20 mouse cellular contexts compared by ENCODE assay signal in the genomic region with DNA sequence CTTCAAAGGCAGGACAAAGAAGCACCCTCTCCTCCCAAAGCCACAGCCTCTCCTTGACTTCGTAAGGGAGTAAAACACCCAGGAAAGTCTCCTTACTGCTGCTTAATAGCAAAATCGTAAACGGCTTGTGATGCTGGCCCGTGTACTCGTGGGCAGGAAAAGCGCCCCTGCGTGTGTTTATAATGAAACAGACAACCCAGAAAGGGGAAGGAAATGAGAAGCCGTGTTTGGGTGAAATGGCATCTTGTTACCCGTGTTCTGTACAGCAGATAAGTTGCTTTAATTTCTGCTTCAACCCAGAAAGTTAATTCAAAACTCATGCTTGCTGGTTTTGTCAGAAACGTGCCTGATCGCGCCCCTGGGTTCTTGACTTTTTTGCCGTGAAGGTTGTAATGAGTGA.
DNase-seq lines count a peak whose midpoint lies in the region; ATAC-seq and TF ChIP-seq lines count a peak whose summit lies in the region.
"Had no signal": no experiment of that assay in that cellular context is flagged by ENCODE, and none has a peak within 500 bp of the region (broad histone marks: within the 10 kb centered on the region; RNA-seq: fewer than 3 reads in every experiment).

No protein-coding gene starts in this region.

- no peaks in the 10 kb centered on the region for H3K9me3 ChIP-seq in limb, embryonic 12.5 days
- no peaks in the 10 kb centered on the region for H3K9me3 ChIP-seq in limb, embryonic 10.5 days (replicated peaks)
- H3K9me3 ChIP-seq in intestine, postnatal 0 days (ENCODE audit: control insufficient read depth): no peaks in the 10 kb centered on the region
- no peaks in the 10 kb centered on the region for H3K9me3 ChIP-seq in hindbrain, embryonic 10.5 days
- H3K9me3 ChIP-seq: embryonic facial prominence, embryonic 15.5 days; forebrain, embryonic 10.5 days; intestine, embryonic 15.5 days had no signal

- H3K4me3 ChIP-seq in limb, embryonic 12.5 days (replicated peaks): no peak overlapping the region
- H3K4me3 ChIP-seq in limb, embryonic 10.5 days: no peak overlapping the region
- H3K4me3 ChIP-seq in intestine, postnatal 0 days (ENCODE audit: low read depth, low read length): no peak overlapping the region
- H3K4me3 ChIP-seq in hindbrain, embryonic 10.5 days: no peak overlapping the region
- H3K4me3 ChIP-seq: embryonic facial prominence, embryonic 15.5 days; erythroblast, embryonic 14.5 days; forebrain, embryonic 10.5 days; gastrocnemius, adult 2 months; heart, embryonic 13.5 days; intestine, embryonic 15.5 days had no signal

- peaks cover 10% of the 10 kb centered on the region for H3K4me1 ChIP-seq in limb, embryonic 12.5 days (replicated peaks)
- peaks cover 14% of the 10 kb centered on the region for H3K4me1 ChIP-seq in limb, embryonic 10.5 days
- no peaks in the 10 kb centered on the region for H3K4me1 ChIP-seq in intestine, postnatal 0 days (replicated peaks; ENCODE audit: control insufficient read depth, insufficient read depth, low read length)
- H3K4me1 ChIP-seq in hindbrain, embryonic 10.5 days (replicated peaks): no peaks in the 10 kb centered on the region
- H3K4me1 ChIP-seq: forebrain, embryonic 10.5 days; heart, embryonic 13.5 days; intestine, embryonic 15.5 days had no signal

- no peaks in the 10 kb centered on the region for H3K36me3 ChIP-seq in limb, embryonic 12.5 days
- H3K36me3 ChIP-seq in limb, embryonic 10.5 days: no peaks in the 10 kb centered on the region
- no peaks in the 10 kb centered on the region for H3K36me3 ChIP-seq in intestine, postnatal 0 days (ENCODE audit: control insufficient read depth, insufficient read depth)
- no peaks in the 10 kb centered on the region for H3K36me3 ChIP-seq in hindbrain, embryonic 10.5 days
- H3K36me3 ChIP-seq: embryonic facial prominence, embryonic 15.5 days; forebrain, embryonic 10.5 days; heart, embryonic 13.5 days; intestine, embryonic 15.5 days had no signal

- DNase-seq in limb, embryonic 10.5 days (ENCODE audit: low spot score): no peak
- no peak for DNase-seq in hindbrain, embryonic 10.5 days (ENCODE audit: low spot score)
- DNase-seq: adrenal gland, adult 8-10 months; cerebellum, adult 11-12 months; cerebellum, adult 9-10 months; cerebellum, postnatal 25 days; gastrocnemius, adult 2 months; gastrocnemius, postnatal 25 days; heart, postnatal 4 days had no signal

- no peak overlapping the region for H3K27ac ChIP-seq in limb, embryonic 12.5 days
- no peak overlapping the region; the same call in 1 of the 2 replicates for H3K27ac ChIP-seq in limb, embryonic 10.5 days
- no peak overlapping the region for H3K27ac ChIP-seq in intestine, postnatal 0 days (ENCODE audit: low read depth, low read length)
- no peak overlapping the region for H3K27ac ChIP-seq in hindbrain, embryonic 10.5 days
- H3K27ac ChIP-seq: embryonic facial prominence, embryonic 15.5 days; forebrain, embryonic 10.5 days; gastrocnemius, adult 2 months; heart, embryonic 13.5 days; hindbrain, embryonic 14.5 days; intestine, embryonic 15.5 days had no signal

- H3K27me3 ChIP-seq in limb, embryonic 12.5 days: no peaks in the 10 kb centered on the region; the same call in 1 of the 2 replicates
- H3K27me3 ChIP-seq in limb, embryonic 10.5 days (ENCODE audit: low read depth, poor library complexity, severe bottlenecking): no peaks in the 10 kb centered on the region
- H3K27me3 ChIP-seq in intestine, postnatal 0 days (replicated peaks; ENCODE audit: control insufficient read depth, insufficient read depth, low read length): no peaks in the 10 kb centered on the region
- H3K27me3 ChIP-seq in hindbrain, embryonic 10.5 days (ENCODE audit: insufficient read depth, poor library complexity, severe bottlenecking): no peaks in the 10 kb centered on the region
- H3K27me3 ChIP-seq: embryonic facial prominence, embryonic 15.5 days; heart, embryonic 13.5 days; intestine, embryonic 15.5 days had no signal

- TF ChIP-seq CTCF in intestine, postnatal 0 days (IDR thresholded peaks at IDR 0.05; ENCODE audit: low read depth): no peak

- no peak for ATAC-seq in limb, embryonic 12.5 days (ENCODE audit: insufficient number of reproducible peaks, insufficient read depth, low FRiP score, low TSS enrichment, low read depth)
- peak; percentile 68 for ATAC-seq in common myeloid progenitor, adult 5-6 weeks (replicated peaks; ENCODE audit: low read depth, poor library complexity, severe bottlenecking)
- peak; percentile 81 to 88 for ATAC-seq in hematopoietic stem cell, adult 5-6 weeks (replicated peaks in 1 of 2; ENCODE audit: insufficient read depth in 1 of 2, low FRiP score in 2 of 2, low TSS enrichment in 1 of 2, low read depth in 1 of 2, poor library complexity in 2 of 2, severe bottlenecking in 2 of 2)
- ATAC-seq in intestine, postnatal 0 days: no peak
- ATAC-seq: forebrain, embryonic 14.5 days; intestine, embryonic 15.5 days had no signal

- 38% methylated on average over 13 of the region's 13 CpGs for WGBS in limb, embryonic 12.5 days
- 74% methylated on average over 13 of the region's 13 CpGs for WGBS in limb, embryonic 10.5 days
- 55% methylated on average over 13 of the region's 13 CpGs for WGBS in intestine, postnatal 0 days
- 85% methylated on average over 13 of the region's 13 CpGs for WGBS in hindbrain, embryonic 10.5 days

- no peak overlapping the region for H3K9ac ChIP-seq in limb, embryonic 12.5 days (replicated peaks)
- no peak overlapping the region for H3K9ac ChIP-seq in intestine, postnatal 0 days (ENCODE audit: low read depth, low read length)
- H3K9ac ChIP-seq: embryonic facial prominence, embryonic 15.5 days; heart, embryonic 13.5 days; hindbrain, embryonic 14.5 days; intestine, embryonic 15.5 days had no signal

- H3K4me2 ChIP-seq in limb, embryonic 12.5 days: peak overlapping the region; percentile 35; the same call in 1 of the 2 replicates
- no peak overlapping the region for H3K4me2 ChIP-seq in intestine, postnatal 0 days (replicated peaks; ENCODE audit: low read depth)
- H3K4me2 ChIP-seq: embryonic facial prominence, embryonic 15.5 days; heart, embryonic 13.5 days; hindbrain, embryonic 14.5 days; intestine, embryonic 15.5 days had no signal

Comparison
In these comparisons a context has a peak if more than half of its experiments do, and no peak if none do; other contexts are left out.
1. ATAC-seq: peak in common myeloid progenitor, adult 5-6 weeks (single experiment) and hematopoietic stem cell, adult 5-6 weeks (2 of 2); none in limb, embryonic 12.5 days (single experiment) and intestine, postnatal 0 days (single experiment).